Mouse (Mus musculus) thymus, postnatal 36 days (tissue): ENCODE measurements around the gene Pzp.

Source experiments
- DNase-seq, 2 experiments: peaks; one replicate each; pipeline ENCODE4 v3.0.0; 2022; ENCODE audit warnings: mixed read lengths in 2 of 2

Pzp gene

GRCm38 (mm10) chr6:128479463-128480454, 46.8 kb downstream of the Pzp start:
- DNase-seq, result peak; percentile 92 to 97

GRCm38 (mm10) chr6:128477495-128477894, 49.0 kb downstream of the Pzp start:
- no peak for DNase-seq

- DNase-seq, result no peak
Measured at GRCm38 (mm10) chr6:128474112-128474511, 52.4 kb downstream of the Pzp start.

- peak; percentile 29 to 33 for DNase-seq
Measured at GRCm38 (mm10) chr6:128469451-128469850, 57.1 kb downstream of the Pzp start.

GRCm38 (mm10) chr6:128467298-128467697, 59.2 kb downstream of the Pzp start:
- no peak for DNase-seq

GRCm38 (mm10) chr6:128466563-128466962, 60.0 kb downstream of the Pzp start:
- DNase-seq, result no peak

- no peak for DNase-seq
Measured at GRCm38 (mm10) chr6:128466043-128466442, 60.5 kb downstream of the Pzp start.

- no peak for DNase-seq
Measured at GRCm38 (mm10) chr6:128464996-128465395, 61.5 kb downstream of the Pzp start.

- no peak for DNase-seq
Measured at GRCm38 (mm10) chr6:128461606-128462005, 64.9 kb downstream of the Pzp start.

GRCm38 (mm10) chr6:128460729-128461503, 65.6 kb downstream of the Pzp start:
- no peak for DNase-seq

GRCm38 (mm10) chr6:128460321-128460720, 66.2 kb downstream of the Pzp start:
- no peak for DNase-seq

GRCm38 (mm10) chr6:128457186-128457585, 69.3 kb downstream of the Pzp start:
- DNase-seq, result no peak

GRCm38 (mm10) chr6:128455835-128456605, 70.5 kb downstream of the Pzp start:
- no peak for DNase-seq

GRCm38 (mm10) chr6:128447063-128447462, 79.5 kb downstream of the Pzp start:
- no peak for DNase-seq

GRCm38 (mm10) chr6:128445761-128446535, 80.6 kb downstream of the Pzp start:
- DNase-seq, result no peak

- no peak for DNase-seq
Measured at GRCm38 (mm10) chr6:128440238-128440637, 86.3 kb downstream of the Pzp start.

GRCm38 (mm10) chr6:128438871-128439341, 87.6 kb downstream of the Pzp start:
- peak; percentile 12 to 34 for DNase-seq

- DNase-seq, result peak; percentile 94 to 95
Measured at GRCm38 (mm10) chr6:128438317-128438870, 88.1 kb downstream of the Pzp start, which contains the start of gene Fkbp4. Gene Fkbp4 (minus strand): TSS chr6:128438677.

- DNase-seq, result peak; percentile 69 to 75
Measured at GRCm38 (mm10) chr6:128437731-128438316, 88.7 kb downstream of the Pzp start.

GRCm38 (mm10) chr6:128437288-128437687, 89.2 kb downstream of the Pzp start:
- no peak for DNase-seq
